Mouse (Mus musculus) brain, embryonic 14.5 days (tissue): Measurements from ENCODE around the gene Card9.

Experiments
- CTCF ChIP-seq: fragments of 200-500 bp; IDR thresholded peaks from 2 replicates; pipeline ENCODE4 v1.5.1; 2012; ENCODE audit warnings: inconsistent platforms, mild to moderate bottlenecking, moderate library complexity, borderline replicate concordance; ENCODE audit not compliant: insufficient read depth, insufficient read length; ENCODE audit errors: extremely low read depth
- POLR2A ChIP-seq: fragments of 200-500 bp; IDR thresholded peaks from 2 replicates; pipeline ENCODE4 v1.6.1; 2012; ENCODE audit warnings: mild to moderate bottlenecking, inconsistent platforms, borderline replicate concordance; ENCODE audit not compliant: poor library complexity, insufficient read depth, insufficient read length, severe bottlenecking; ENCODE audit errors: extremely low read depth

GRCm38 (mm10) chr2:26401023-26401422 is 40.3 kb upstream of the Card9 start:
- TF ChIP-seq CTCF (no peak), POLR2A (no peak)
